Mouse (Mus musculus): Measurements from ENCODE around the gene Vps8.

DNA sequence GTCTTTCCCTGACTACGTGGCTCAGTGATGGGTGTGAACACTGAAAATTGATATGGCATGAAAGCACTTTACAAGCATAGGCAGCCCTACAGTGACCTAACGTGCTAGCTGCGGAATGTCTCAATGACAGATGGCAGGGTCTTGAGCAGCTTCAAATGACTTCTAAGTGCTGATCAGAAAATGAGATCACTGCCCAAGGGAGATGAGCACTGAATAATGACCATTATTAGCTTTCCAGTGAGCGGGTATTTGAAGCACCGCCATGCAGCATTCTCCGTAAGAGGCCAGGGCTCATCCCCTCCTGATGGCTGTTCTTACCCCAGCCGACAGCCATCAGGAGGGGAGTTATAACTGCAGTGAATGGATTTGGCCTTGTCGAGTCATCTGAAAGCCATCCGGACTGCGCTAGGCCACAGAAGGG, 153.1 kb downstream of the Vps8 start:
- no peak for TF ChIP-seq USF1 (IDR thresholded peaks at IDR 0.05; ENCODE audit: low read depth)
- TF ChIP-seq CTCF (IDR thresholded peaks at IDR 0.05; ENCODE audit: control insufficient read depth, insufficient read depth, insufficient read length) = no peak
- TF ChIP-seq CEBPB (IDR thresholded peaks at IDR 0.05; ENCODE audit: low read depth) = no peak
- TF ChIP-seq MYOG (IDR thresholded peaks at IDR 0.05; ENCODE audit: control insufficient read depth, extremely low read depth, insufficient read length) = no peak
- no peak for TF ChIP-seq FOSL1 (IDR thresholded peaks at IDR 0.05; ENCODE audit: insufficient read depth, low read length, poor library complexity, severe bottlenecking)
- TF ChIP-seq MAX (IDR thresholded peaks at IDR 0.05) = no peak

Measured in C2C12 (cell line).